Mouse (Mus musculus) heart, embryonic 15.5 days (tissue): ENCODE results near the gene Cfap65. TPM values are rescaled to one million over a fixed set of nuclear protein-coding genes. Genes with fewer than 3 reads are reported as not detected.
A peak's percentile ranks its signal among the peaks of the same experiment; 100 is the strongest.

ENCODE experiments used
- ATAC-seq: fragments of 200-750 bp; cut with Nextera tagmentation; replicated peaks from 2 replicates; pipeline ENCODE4 v1.8.0; 2017; ENCODE audit warnings: low read depth, moderate TSS enrichment; ENCODE audit not compliant: insufficient number of reproducible peaks, insufficient read depth, low FRiP score
- H3K27ac ChIP-seq: fragments of 300-500 bp; sonication (generic); 2 replicates; pipeline ENCODE4 v1.5.1; 2015; ENCODE audit warnings: mild to moderate bottlenecking, inconsistent platforms
- H3K27me3 ChIP-seq: fragments of 300-500 bp; sonication (generic); 2 replicates; pipeline ENCODE4 v1.6.1; 2015; ENCODE audit warnings: inconsistent platforms
- H3K36me3 ChIP-seq: fragments of 300-500 bp; sonication (generic); 2 replicates; pipeline ENCODE4 v1.6.1; 2015; ENCODE audit warnings: mild to moderate bottlenecking, inconsistent platforms
- H3K4me1 ChIP-seq: fragments of 300-500 bp; sonication (generic); replicated peaks from 2 replicates; pipeline ENCODE4 v1.6.1; 2015; ENCODE audit warnings: inconsistent platforms
- H3K4me2 ChIP-seq: fragments of 300-500 bp; sonication (generic); 2 replicates; pipeline ENCODE4 v1.6.1; 2015; ENCODE audit warnings: inconsistent platforms, mild to moderate bottlenecking, moderate library complexity
- H3K4me3 ChIP-seq: fragments of 300-500 bp; sonication (generic); 2 replicates; pipeline ENCODE4 v1.5.1; 2015; ENCODE audit warnings: mild to moderate bottlenecking, inconsistent platforms
- H3K9ac ChIP-seq: fragments of 300-500 bp; sonication (generic); 2 replicates; pipeline ENCODE4 v1.6.1; 2015; ENCODE audit warnings: mild to moderate bottlenecking, inconsistent platforms
- H3K9me3 ChIP-seq: fragments of 300-500 bp; sonication (generic); replicated peaks from 2 replicates; pipeline ENCODE4 v1.6.1; 2016; ENCODE audit warnings: inconsistent platforms
- WGBS: fragments of 180-500 bp; shearing (Covaris S2); methylation state at CpG from one replicate; pipeline ENCODE4 v1.1.7; 2015; ENCODE audit warnings: mixed read lengths; 5-methylcytosine and 5-hydroxymethylcytosine counted together
- polyA plus RNA-seq: library from polyadenylated mRNA; unstranded; fragments of >200 nt; fragmentation: Nextera tagmentation; extraction: Ambion mirVana; gene quantifications from 2 replicates; pipeline ENCODE4 v1.2.1, GENCODE M21; 2015

Cfap65 gene
- polyA plus RNA-seq, 1 experiment from 2014 or later, result not detected

DNA sequence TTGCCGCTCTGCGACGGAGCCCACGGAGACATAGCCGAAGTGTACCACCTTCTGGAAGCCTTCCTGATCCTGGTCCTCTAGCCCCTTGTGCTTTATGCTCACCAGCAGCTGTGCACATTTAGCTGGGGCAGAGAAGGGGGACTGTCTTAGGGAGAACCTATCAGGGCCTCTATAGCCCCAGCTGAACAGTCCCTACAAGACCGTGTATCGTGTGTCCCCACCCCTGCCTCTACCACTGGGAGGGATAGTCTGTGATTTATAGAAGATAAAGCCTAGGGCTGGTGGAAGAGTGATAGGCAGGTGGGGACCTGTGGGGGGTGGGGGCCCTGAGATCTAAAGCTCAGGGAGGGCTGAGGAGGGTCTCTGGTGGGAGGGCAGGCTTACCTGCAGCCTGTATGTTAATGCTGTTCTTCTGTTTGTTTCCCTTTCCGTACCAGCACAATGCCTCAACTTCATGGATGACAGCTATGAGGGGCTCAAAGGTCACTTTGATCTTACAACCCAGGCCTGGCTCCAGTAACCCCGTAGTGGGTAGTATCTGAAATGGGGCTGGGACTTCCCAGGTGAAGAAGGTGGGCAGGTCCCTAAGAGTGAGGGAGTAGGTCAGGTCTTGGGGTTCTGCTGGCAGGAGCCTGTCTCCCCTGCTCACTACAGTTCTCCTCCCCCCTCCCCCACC lies 7.6 kb downstream of the Cfap65 start:
- Histone ChIP-seq H3K4me3 (no peak overlapping the region), H3K27me3 (peaks cover 72% of the 10 kb centered on the region), H3K9me3 (no peaks in the 10 kb centered on the region), H3K27ac (no peak overlapping the region), H3K4me1 (no peaks in the 10 kb centered on the region), H3K9ac (no peak overlapping the region), H3K36me3 (no peaks in the 10 kb centered on the region), H3K4me2 (no peak overlapping the region)
- no peak for ATAC-seq
- 76% methylated on average over 9 of the region's 9 CpGs for WGBS

GRCm38 (mm10) chr1:74926721-74927120 lies 8.7 kb downstream of the Cfap65 start:
- H3K27me3 ChIP-seq, result peaks cover 65% of the 10 kb centered on the region
- H3K9ac ChIP-seq, result no peak overlapping the region
- no peaks in the 10 kb centered on the region for H3K36me3 ChIP-seq
- H3K27ac ChIP-seq, result no peak overlapping the region
- H3K9me3 ChIP-seq, result no peaks in the 10 kb centered on the region
- no peaks in the 10 kb centered on the region for H3K4me1 ChIP-seq
- no peak for ATAC-seq
- H3K4me3 ChIP-seq, result no peak overlapping the region
- H3K4me2 ChIP-seq, result no peak overlapping the region
- 30% methylated on average over 6 of the region's 6 CpGs for WGBS

DNA sequence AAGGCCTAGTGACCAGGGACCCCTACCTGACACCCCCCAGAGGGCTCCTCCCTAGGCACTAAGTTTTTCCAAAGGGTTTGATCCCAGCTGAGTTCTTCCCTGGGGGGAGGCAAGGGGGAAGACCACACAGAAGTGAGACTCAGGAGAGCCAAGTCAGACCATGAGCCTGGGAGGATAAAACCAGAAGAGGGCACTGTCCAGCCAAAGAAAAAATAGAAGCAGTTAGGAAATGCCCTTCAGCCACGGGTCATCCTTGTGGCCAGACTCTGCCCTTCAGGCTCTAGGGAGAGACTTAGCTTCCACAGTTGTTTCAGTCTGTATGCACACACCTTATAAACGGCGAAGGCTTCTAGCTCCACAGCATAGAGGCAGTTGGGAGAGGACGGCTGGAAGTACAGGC lies 10.9 kb downstream of the Cfap65 start:
- Histone ChIP-seq H3K4me1 (no peaks in the 10 kb centered on the region), H3K4me3 (no peak overlapping the region), H3K9me3 (no peaks in the 10 kb centered on the region), H3K4me2 (no peak overlapping the region), H3K27me3 (peaks cover 70% of the 10 kb centered on the region), H3K27ac (no peak overlapping the region), H3K36me3 (no peaks in the 10 kb centered on the region), H3K9ac (no peak overlapping the region)
- no peak for ATAC-seq
- 60% methylated on average over 4 of the region's 4 CpGs for WGBS

GRCm38 (mm10) chr1:74915706-74916105 lies 19.7 kb downstream of the Cfap65 start:
- Histone ChIP-seq H3K9ac (no peak overlapping the region), H3K27me3 (peaks cover 28% of the 10 kb centered on the region)
- 29% methylated on average over 13 of the region's 13 CpGs for WGBS

GRCm38 (mm10) chr1:74902191-74902590 lies 33.2 kb downstream of the Cfap65 start:
- Histone ChIP-seq H3K9me3 (no peaks in the 10 kb centered on the region), H3K4me3 (no peak overlapping the region), H3K27me3 (peaks cover 98% of the 10 kb centered on the region), H3K27ac (no peak overlapping the region), H3K36me3 (no peaks in the 10 kb centered on the region), H3K4me1 (peaks cover 19% of the 10 kb centered on the region), H3K4me2 (no peak overlapping the region), H3K9ac (no peak overlapping the region)
- ATAC-seq, result no peak
- WGBS, result 18% methylated on average over 6 of the region's 6 CpGs

More at GRCm38 (mm10) chr1:74915706-74916105, 19.7 kb downstream of the Cfap65 start:
- no peaks in the 10 kb centered on the region for H3K4me1 ChIP-seq
- H3K4me2 ChIP-seq, result no peak overlapping the region
- no peaks in the 10 kb centered on the region for H3K9me3 ChIP-seq
- no peak for ATAC-seq
- H3K4me3 ChIP-seq, result no peak overlapping the region
- no peak overlapping the region for H3K27ac ChIP-seq
- no peaks in the 10 kb centered on the region for H3K36me3 ChIP-seq

GRCm38 (mm10) chr1:74901686-74902085 lies 33.7 kb downstream of the Cfap65 start:
- no peak for ATAC-seq

GRCm38 (mm10) chr1:74900341-74901285 lies 34.8 kb downstream of the Cfap65 start:
- Histone ChIP-seq H3K4me3 (peak overlapping the region; percentile 38), H3K9me3 (no peaks in the 10 kb centered on the region), H3K36me3 (no peaks in the 10 kb centered on the region), H3K4me2 (peak overlapping the region; percentile 59), H3K27ac (no peak overlapping the region), H3K4me1 (peaks cover 19% of the 10 kb centered on the region), H3K9ac (no peak overlapping the region), H3K27me3 (peaks cover 99% of the 10 kb centered on the region)
- 0 out of 2 replicates have a peak, but pooled peaks have one; percentile 20 for ATAC-seq
- 1% methylated on average over 66 of the region's 66 CpGs for WGBS

More at GRCm38 (mm10) chr1:74901686-74902085, 33.7 kb downstream of the Cfap65 start:
- H3K27ac ChIP-seq, result no peak overlapping the region
- H3K9me3 ChIP-seq, result no peaks in the 10 kb centered on the region
- no peak overlapping the region for H3K9ac ChIP-seq
- no peaks in the 10 kb centered on the region for H3K36me3 ChIP-seq
- no peak overlapping the region for H3K4me3 ChIP-seq
- H3K4me2 ChIP-seq, result no peak overlapping the region
- peaks cover 98% of the 10 kb centered on the region for H3K27me3 ChIP-seq
- 5% methylated on average over 3 of the region's 3 CpGs for WGBS
- peaks cover 19% of the 10 kb centered on the region for H3K4me1 ChIP-seq

DNA sequence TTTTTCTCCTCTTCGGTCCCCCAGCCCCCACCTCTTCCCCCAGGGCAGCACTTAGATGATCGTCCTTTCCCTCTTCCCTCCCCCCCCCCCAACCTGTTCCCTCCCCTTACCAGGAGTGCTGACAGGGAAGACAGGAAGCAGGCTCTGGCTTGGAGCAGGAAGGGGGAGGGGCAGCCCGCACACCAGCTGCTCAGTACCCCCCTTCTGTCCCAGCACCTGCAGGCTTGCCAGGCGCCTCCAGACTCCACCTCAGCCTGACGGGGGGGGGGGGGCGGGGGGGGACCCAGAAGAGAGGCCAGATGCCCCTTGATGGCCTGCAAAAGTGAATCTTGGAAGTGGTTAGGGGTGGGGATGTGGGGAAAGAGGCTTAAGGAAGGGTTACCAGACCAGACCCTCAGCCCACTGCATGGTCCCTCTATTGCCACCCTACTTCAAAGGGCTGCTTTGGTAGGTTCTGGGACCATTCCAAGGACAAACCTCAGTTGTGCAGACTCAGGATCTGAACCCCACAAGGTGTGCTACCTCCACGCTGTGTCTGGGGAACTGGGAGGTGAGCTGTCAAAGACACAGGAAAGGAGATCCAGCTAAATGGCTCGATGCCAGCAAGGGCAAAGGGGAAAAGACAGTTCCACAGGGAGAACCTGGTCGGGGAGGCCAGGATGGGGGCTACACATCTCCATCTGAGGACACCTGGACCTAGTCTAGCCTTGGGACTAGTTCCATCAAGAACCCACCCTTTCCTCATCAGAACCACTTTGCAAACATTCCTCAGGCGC lies 36.6 kb downstream of the Cfap65 start:
- 10% methylated on average over 8 of the region's 10 CpGs for WGBS
- Histone ChIP-seq H3K4me3 (no peak overlapping the region), H3K36me3 (no peaks in the 10 kb centered on the region), H3K27ac (no peak overlapping the region), H3K4me2 (no peak overlapping the region), H3K27me3 (peaks cover 99% of the 10 kb centered on the region), H3K4me1 (peaks cover 19% of the 10 kb centered on the region), H3K9me3 (no peaks in the 10 kb centered on the region), H3K9ac (no peak overlapping the region)
- ATAC-seq, result no peak

- no peaks in the 10 kb centered on the region for H3K9me3 ChIP-seq
- 4% methylated on average over 7 of the region's 7 CpGs for WGBS
- H3K4me2 ChIP-seq, result no peak overlapping the region
- H3K27ac ChIP-seq, result no peak overlapping the region
- no peaks in the 10 kb centered on the region for H3K36me3 ChIP-seq
- no peak for ATAC-seq
- no peak overlapping the region for H3K4me3 ChIP-seq
- peaks cover 99% of the 10 kb centered on the region for H3K27me3 ChIP-seq
- H3K9ac ChIP-seq, result no peak overlapping the region
- H3K4me1 ChIP-seq, result peaks cover 24% of the 10 kb centered on the region
Observed at GRCm38 (mm10) chr1:74897976-74898375, 37.4 kb downstream of the Cfap65 start.

- WGBS, result 17% methylated on average over 4 of the region's 4 CpGs
Observed at GRCm38 (mm10) chr1:74894966-74895365, 40.4 kb downstream of the Cfap65 start.

More at GRCm38 (mm10) chr1:74894966-74895365, 40.4 kb downstream of the Cfap65 start:
- Histone ChIP-seq H3K27ac (no peak overlapping the region), H3K9me3 (no peaks in the 10 kb centered on the region), H3K4me3 (no peak overlapping the region), H3K4me2 (no peak overlapping the region), H3K27me3 (peaks cover 99% of the 10 kb centered on the region), H3K36me3 (no peaks in the 10 kb centered on the region), H3K4me1 (peaks cover 21% of the 10 kb centered on the region), H3K9ac (no peak overlapping the region)
- ATAC-seq, result no peak
